Mouse (Mus musculus): ENCODE measurements around the gene Ypel3. TPM values are rescaled to one million over a fixed set of nuclear protein-coding genes. Genes with fewer than 3 reads are reported as not detected.

Ypel3 gene
- total and polyA plus RNA-seq, 3 experiments = 33.9 to 44.0 (median 38.9) TPM

DNA sequence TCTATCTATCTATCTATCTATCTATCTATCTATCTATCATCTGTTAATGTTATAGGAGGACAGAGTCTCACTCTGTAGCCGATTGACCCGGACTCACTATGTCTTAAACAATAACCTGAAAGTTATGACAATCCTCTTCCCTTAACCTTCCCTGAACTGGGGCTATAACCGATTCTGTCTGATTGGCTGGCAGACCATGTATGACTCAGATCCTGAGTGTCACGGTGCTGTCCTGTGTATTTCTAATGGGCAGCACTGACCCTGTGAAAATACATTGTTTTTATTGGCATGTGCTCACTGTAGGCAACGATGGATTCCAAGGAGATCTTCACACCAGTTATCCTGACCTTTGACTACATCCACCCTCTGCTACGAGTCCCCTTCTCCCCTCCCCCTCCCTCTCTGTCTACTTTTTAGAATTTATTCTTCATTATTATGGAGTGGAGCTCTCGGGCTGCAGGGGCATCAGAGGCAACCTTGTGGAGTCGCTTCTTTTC is 39.0 kb downstream of the Ypel3 start:
- Histone ChIP-seq H3K4me3 (replicated peaks in 1 of 3; ENCODE audit: low read depth in 2 of 3, low read length in 2 of 3, poor library complexity in 1 of 3) (no peak overlapping the region), H3K4me1 (ENCODE audit: control insufficient read depth in 1 of 2, insufficient read depth in 2 of 2) (peaks cover 0 to 8% of the 10 kb centered on the region in 2 experiments; a peak in 1 of 4 replicates), H3K9ac (ENCODE audit: insufficient read depth, low read depth) (no peak overlapping the region), H3K36me3 (replicated peaks in 1 of 2; ENCODE audit: control insufficient read depth in 1 of 2, insufficient read depth in 1 of 2, low read length in 1 of 2) (no peaks in the 10 kb centered on the region), H3K4me2 (ENCODE audit: insufficient read depth, low read depth, poor library complexity, severe bottlenecking) (no peak overlapping the region), H3K79me2 (replicated peaks; ENCODE audit: control insufficient read depth, extremely low read depth, insufficient read depth, poor library complexity, severe bottlenecking) (no peaks in the 10 kb centered on the region), H3K9me3 (replicated peaks; ENCODE audit: low read length) (peaks cover 7% of the 10 kb centered on the region), H3K27ac (ENCODE audit: insufficient read depth, low read depth) (no peak overlapping the region), H3K27me3 (replicated peaks) (no peaks in the 10 kb centered on the region)
- no peak for DNase-seq (ENCODE audit: extremely low read depth)
- no peak for TF ChIP-seq MYC (IDR thresholded peaks at IDR 0.05; ENCODE audit: low read depth, low read length)
- TF ChIP-seq MXI1 (IDR thresholded peaks at IDR 0.05; ENCODE audit: low read depth, low read length) = no peak
- in situ Hi-C loops (cut with MboI; ENCODE audit: low pct_ligation_motif_present, low pct_unique_long_range_greater_than_20kb, low sequenced_read_pairs) (no loop called here), dilution Hi-C loops (cut with MboI; ENCODE audit: extremely low pct_ligation_motif_present, extremely low pct_unique_long_range_greater_than_20kb, low sequenced_read_pairs) (no loop called here)

DNA sequence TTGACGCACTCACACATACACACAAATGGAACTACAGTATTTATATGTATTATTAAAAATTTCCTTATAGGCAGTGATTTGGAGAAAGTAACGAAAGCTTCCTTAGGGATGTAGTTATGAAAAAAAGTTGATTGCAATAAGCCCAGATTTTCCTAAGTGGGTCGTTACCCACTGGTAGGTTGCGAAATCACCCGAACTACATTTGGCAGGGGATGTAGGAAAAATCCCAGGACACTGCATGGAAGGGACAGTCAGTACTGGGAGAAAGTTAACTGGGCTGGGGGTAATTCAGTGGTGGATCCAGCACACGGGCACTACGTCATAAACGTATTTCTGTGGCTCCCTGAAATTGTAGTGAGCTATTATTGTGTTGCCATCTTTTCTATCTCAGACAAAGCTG is 39.7 kb downstream of the Ypel3 start:
- dilution Hi-C loops (cut with MboI; ENCODE audit: extremely low pct_ligation_motif_present, extremely low pct_unique_long_range_greater_than_20kb, low sequenced_read_pairs) (no loop called here), in situ Hi-C loops (cut with MboI; ENCODE audit: low pct_ligation_motif_present, low pct_unique_long_range_greater_than_20kb, low sequenced_read_pairs) (no loop called here)
- Histone ChIP-seq H3K4me1 (ENCODE audit: control insufficient read depth in 1 of 2, insufficient read depth in 2 of 2) (peaks cover 0 to 8% of the 10 kb centered on the region in 2 experiments; a peak in 1 of 4 replicates), H3K4me3 (replicated peaks in 1 of 3; ENCODE audit: low read depth in 2 of 3, low read length in 2 of 3, poor library complexity in 1 of 3) (no peak overlapping the region), H3K27me3 (replicated peaks) (no peaks in the 10 kb centered on the region), H3K9me3 (replicated peaks; ENCODE audit: low read length) (peaks cover 7% of the 10 kb centered on the region), H3K36me3 (replicated peaks in 1 of 2; ENCODE audit: control insufficient read depth in 1 of 2, insufficient read depth in 1 of 2, low read length in 1 of 2) (no peaks in the 10 kb centered on the region), H3K79me2 (replicated peaks; ENCODE audit: control insufficient read depth, extremely low read depth, insufficient read depth, poor library complexity, severe bottlenecking) (no peaks in the 10 kb centered on the region), H3K4me2 (ENCODE audit: insufficient read depth, low read depth, poor library complexity, severe bottlenecking) (no peak overlapping the region), H3K9ac (ENCODE audit: insufficient read depth, low read depth) (no peak overlapping the region), H3K27ac (ENCODE audit: insufficient read depth, low read depth) (no peak overlapping the region)
- no peak for DNase-seq (ENCODE audit: extremely low read depth)
- TF ChIP-seq BHLHE40 (IDR thresholded peaks at IDR 0.05; ENCODE audit: low read depth, low read length) (no peak), JUN (IDR thresholded peaks at IDR 0.05; ENCODE audit: insufficient read depth, low read depth, low read length) (no peak), CHD1 (IDR thresholded peaks at IDR 0.05; ENCODE audit: low read depth, low read length) (no peak), ZMIZ1 (IDR thresholded peaks at IDR 0.05; ENCODE audit: low read depth, low read length) (no peak), ELF1 (IDR thresholded peaks at IDR 0.05; ENCODE audit: low read depth, low read length) (no peak), PAX5 (IDR thresholded peaks at IDR 0.05; ENCODE audit: low read length) (no peak), USF1 (IDR thresholded peaks at IDR 0.05; ENCODE audit: low read depth, low read length) (no peak), POLR2AphosphoS2 (IDR thresholded peaks at IDR 0.05; ENCODE audit: low read depth, low read length) (no peak), MXI1 (IDR thresholded peaks at IDR 0.05; ENCODE audit: low read depth, low read length) (no peak), USF2 (conservative IDR thresholded peaks at IDR 0.05; ENCODE audit: low read depth, low read length) (no peak), SIN3A (IDR thresholded peaks at IDR 0.05; ENCODE audit: low read length) (no peak), KAT2A (IDR thresholded peaks at IDR 0.05; ENCODE audit: insufficient replicate concordance, low read length) (no peak), HCFC1 (IDR thresholded peaks at IDR 0.05; ENCODE audit: low read depth, low read length) (no peak)

DNA sequence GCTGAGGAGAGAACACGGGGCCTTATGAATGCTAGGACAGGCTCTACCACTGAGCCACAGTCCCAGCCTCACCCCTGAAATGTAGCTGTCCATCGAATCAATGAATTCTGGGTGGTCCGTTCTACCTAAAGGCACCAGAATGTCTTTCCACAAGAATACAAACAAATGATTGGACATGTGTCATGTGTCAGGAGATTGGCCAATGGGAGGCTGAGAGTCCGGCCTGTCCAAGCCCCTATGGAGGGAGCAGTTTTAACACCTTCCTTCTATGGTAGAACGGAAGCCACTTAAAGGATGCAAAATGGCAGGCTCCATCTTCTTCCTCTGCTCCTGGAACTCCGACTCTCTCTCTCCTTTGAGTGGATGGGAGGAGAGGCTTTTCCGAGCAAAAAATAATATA is 40.8 kb downstream of the Ypel3 start:
- Histone ChIP-seq H3K79me2 (replicated peaks; ENCODE audit: control insufficient read depth, extremely low read depth, insufficient read depth, poor library complexity, severe bottlenecking) (no peaks in the 10 kb centered on the region), H3K4me1 (ENCODE audit: control insufficient read depth in 1 of 2, insufficient read depth in 2 of 2) (peaks cover 4 to 6% of the 10 kb centered on the region in 2 experiments; a peak in 2 of 4 replicates), H3K27me3 (replicated peaks) (no peaks in the 10 kb centered on the region), H3K36me3 (replicated peaks in 1 of 2; ENCODE audit: control insufficient read depth in 1 of 2, insufficient read depth in 1 of 2, low read length in 1 of 2) (no peaks in the 10 kb centered on the region), H3K9me3 (replicated peaks; ENCODE audit: low read length) (peaks cover 3% of the 10 kb centered on the region), H3K27ac (ENCODE audit: insufficient read depth, low read depth) (no peak overlapping the region), H3K9ac (ENCODE audit: insufficient read depth, low read depth) (no peak overlapping the region), H3K4me3 (replicated peaks in 1 of 3; ENCODE audit: low read depth in 2 of 3, low read length in 2 of 3, poor library complexity in 1 of 3) (no peak overlapping the region), H3K4me2 (ENCODE audit: insufficient read depth, low read depth, poor library complexity, severe bottlenecking) (no peak overlapping the region)
- DNase-seq (ENCODE audit: extremely low read depth) = no peak
- dilution Hi-C loops (cut with MboI; ENCODE audit: extremely low pct_ligation_motif_present, extremely low pct_unique_long_range_greater_than_20kb, low sequenced_read_pairs) = no loop called here
- TF ChIP-seq IRF4 (IDR thresholded peaks at IDR 0.05; ENCODE audit: low read depth, low read length) = no peak
- no peak for TF ChIP-seq UBTF (IDR thresholded peaks at IDR 0.05; ENCODE audit: low read depth, low read length)
- no peak for TF ChIP-seq GABPA (IDR thresholded peaks at IDR 0.05; ENCODE audit: insufficient replicate concordance, low read depth, low read length)
- no peak for TF ChIP-seq JUND (conservative IDR thresholded peaks at IDR 0.05; ENCODE audit: low read depth, low read length)
- no peak for TF ChIP-seq RCOR1 (conservative IDR thresholded peaks at IDR 0.05; ENCODE audit: low read depth, low read length)
- no peak for TF ChIP-seq ETS1 (conservative IDR thresholded peaks at IDR 0.05; ENCODE audit: low read depth, low read length)
- no peak for TF ChIP-seq NRF1 (IDR thresholded peaks at IDR 0.05; ENCODE audit: low read depth, low read length)
- no peak for TF ChIP-seq MAX (IDR thresholded peaks at IDR 0.05; ENCODE audit: low read length)
- no peak for TF ChIP-seq MYC (IDR thresholded peaks at IDR 0.05; ENCODE audit: low read depth, low read length)
- TF ChIP-seq PAX5 (IDR thresholded peaks at IDR 0.05; ENCODE audit: low read length) = no peak
- TF ChIP-seq EP300 (IDR thresholded peaks at IDR 0.05; ENCODE audit: low read length) = no peak
- no peak for TF ChIP-seq JUN (IDR thresholded peaks at IDR 0.05; ENCODE audit: insufficient read depth, low read depth, low read length)
- TF ChIP-seq ZKSCAN1 (IDR thresholded peaks at IDR 0.05; ENCODE audit: borderline replicate concordance, low read depth, low read length) = no peak
- TF ChIP-seq HCFC1 (IDR thresholded peaks at IDR 0.05; ENCODE audit: low read depth, low read length) = no peak
- no peak for TF ChIP-seq ZC3H11A (IDR thresholded peaks at IDR 0.05; ENCODE audit: low read depth, low read length)
- in situ Hi-C loops (cut with MboI; ENCODE audit: low pct_ligation_motif_present, low pct_unique_long_range_greater_than_20kb, low sequenced_read_pairs) = no loop called here

All from CH12.LX (cell line).